Mouse (Mus musculus) forebrain, embryonic 16.5 days (tissue): ENCODE results near the gene Nkd1. TPM values are rescaled to one million over a fixed set of nuclear protein-coding genes. Genes with fewer than 3 reads are reported as not detected.

Experiments
- ATAC-seq: fragments of 200-750 bp; cut with Nextera tagmentation; 2 replicates; pipeline ENCODE4 v1.8.0; 2017; ENCODE audit warnings: mild to moderate bottlenecking, moderate library complexity
- H3K27ac ChIP-seq: fragments of 300-500 bp; sonication (generic); 2 replicates; pipeline ENCODE4 v1.5.1; 2014; ENCODE audit warnings: low read length, control low read depth
- H3K27me3 ChIP-seq: fragments of 300-500 bp; sonication (generic); replicated peaks from 2 replicates; pipeline ENCODE4 v1.6.1; 2014; ENCODE audit warnings: low read length; ENCODE audit not compliant: control insufficient read depth, insufficient read depth
- H3K36me3 ChIP-seq: fragments of 300-500 bp; sonication (generic); 2 replicates; pipeline ENCODE4 v1.6.1; 2014; ENCODE audit not compliant: control insufficient read depth, insufficient read depth
- H3K4me1 ChIP-seq: fragments of 300-500 bp; sonication (generic); replicated peaks from 2 replicates; pipeline ENCODE4 v1.6.1; 2014; ENCODE audit warnings: low read length; ENCODE audit not compliant: control insufficient read depth, insufficient read depth
- H3K4me2 ChIP-seq: fragments of 300-500 bp; sonication (generic); 2 replicates; pipeline ENCODE4 v1.6.1; 2014; ENCODE audit warnings: mild to moderate bottlenecking, low read length, control low read depth
- H3K4me3 ChIP-seq: fragments of 300-500 bp; sonication (generic); replicated peaks from 2 replicates; pipeline ENCODE4 v1.5.1; 2014; ENCODE audit warnings: mild to moderate bottlenecking, low read length, control low read depth
- H3K9ac ChIP-seq: fragments of 300-500 bp; sonication (generic); replicated peaks from 2 replicates; pipeline ENCODE4 v1.6.1; 2014; ENCODE audit warnings: low read depth, low read length, control low read depth
- H3K9me3 ChIP-seq: fragments of 300-500 bp; sonication (generic); 2 replicates; pipeline ENCODE4 v1.6.1; 2016; ENCODE audit warnings: low read length; ENCODE audit not compliant: control insufficient read depth
- WGBS: fragments of 180-500 bp; shearing (Covaris S2); extraction: QIAGEN DNeasy Blood & Tissue Kit; methylation state at CpG from one replicate; pipeline ENCODE4 v1.1.7; 2014; 5-methylcytosine and 5-hydroxymethylcytosine counted together
- polyA plus RNA-seq: library from polyadenylated mRNA; unstranded; fragments of >200 nt; fragmentation: Nextera tagmentation; extraction: Ambion mirVana; gene quantifications from 2 replicates; pipeline ENCODE4 v1.2.1, GENCODE M21; 2015

The Nkd1 gene
- polyA plus RNA-seq, 1 experiment from 2014 or later: 28.3 TPM

DNA sequence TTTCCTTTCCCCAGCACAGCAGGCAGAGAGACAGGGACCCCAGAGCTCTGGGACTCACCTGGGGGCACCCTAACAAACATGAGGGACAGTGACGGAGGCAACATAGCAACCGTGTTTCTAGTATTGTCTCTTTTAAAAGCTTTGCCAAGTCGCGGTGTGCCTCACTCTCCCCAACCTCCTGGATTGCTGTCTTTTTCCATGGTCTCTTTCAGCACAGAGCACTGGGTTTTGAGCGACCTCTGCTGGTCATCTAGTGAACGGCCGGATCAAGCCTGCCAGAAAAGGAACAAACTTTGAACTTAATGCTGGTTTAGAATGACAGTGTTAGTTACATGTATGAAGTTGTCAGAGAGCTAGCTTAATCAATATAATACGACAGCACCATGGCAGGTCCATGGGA lies 100.3 kb downstream of the Nkd1 start:
- H3K27ac ChIP-seq: no peak overlapping the region
- no peak for ATAC-seq
- under 1% methylated on average over 8 of the region's 8 CpGs for WGBS

DNA sequence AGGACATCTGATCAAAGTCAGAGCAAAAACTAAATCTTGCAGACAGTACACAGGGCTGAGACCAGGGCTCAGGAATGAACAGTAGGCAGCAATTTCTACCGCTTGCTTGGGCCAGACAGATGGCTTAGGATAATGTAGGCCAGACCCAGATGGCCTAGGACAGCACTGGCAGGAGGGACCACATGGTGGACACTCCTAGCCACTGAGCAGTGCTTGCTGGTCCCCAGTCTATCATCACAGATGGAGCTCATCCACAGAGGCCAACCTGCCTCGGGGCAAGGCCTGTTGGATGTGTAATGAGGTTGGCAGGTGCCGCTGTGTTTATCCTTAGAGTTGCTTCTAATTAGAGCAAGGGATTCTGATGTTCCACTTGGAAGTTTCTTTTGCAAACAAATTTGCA lies 102.2 kb downstream of the Nkd1 start:
- Histone ChIP-seq H3K4me2 (no peak overlapping the region), H3K9me3 (no peaks in the 10 kb centered on the region), H3K27ac (no peak overlapping the region), H3K27me3 (peaks cover 4% of the 10 kb centered on the region; the same call in 1 of the 2 replicates), H3K9ac (no peak overlapping the region), H3K4me1 (peaks cover 13% of the 10 kb centered on the region), H3K36me3 (no peaks in the 10 kb centered on the region), H3K4me3 (no peak overlapping the region)
- ATAC-seq: no peak
- WGBS: 56% methylated on average over 3 of the region's 3 CpGs

More for the DNA sequence above, 100.3 kb downstream of the Nkd1 start:
- Histone ChIP-seq H3K9me3 (no peaks in the 10 kb centered on the region), H3K4me1 (0 out of 2 replicates have a peak, but pooled peaks cover 2% of the 10 kb centered on the region), H3K4me2 (no peak overlapping the region), H3K9ac (no peak overlapping the region), H3K27me3 (peaks cover 4% of the 10 kb centered on the region; the same call in 1 of the 2 replicates), H3K36me3 (no peaks in the 10 kb centered on the region), H3K4me3 (no peak overlapping the region)

GRCm38 (mm10) chr8:88624276-88624675 lies 103.1 kb downstream of the Nkd1 start:
- no peak overlapping the region for H3K4me2 ChIP-seq
- H3K9me3 ChIP-seq: no peaks in the 10 kb centered on the region
- peaks cover 17% of the 10 kb centered on the region for H3K4me1 ChIP-seq
- H3K36me3 ChIP-seq: no peaks in the 10 kb centered on the region
- no peak for ATAC-seq
- peaks cover 4% of the 10 kb centered on the region; the same call in 1 of the 2 replicates for H3K27me3 ChIP-seq
- 80% methylated on average over 3 of the region's 3 CpGs for WGBS
- H3K4me3 ChIP-seq: no peak overlapping the region
- H3K27ac ChIP-seq: no peak overlapping the region
- H3K9ac ChIP-seq: no peak overlapping the region

DNA sequence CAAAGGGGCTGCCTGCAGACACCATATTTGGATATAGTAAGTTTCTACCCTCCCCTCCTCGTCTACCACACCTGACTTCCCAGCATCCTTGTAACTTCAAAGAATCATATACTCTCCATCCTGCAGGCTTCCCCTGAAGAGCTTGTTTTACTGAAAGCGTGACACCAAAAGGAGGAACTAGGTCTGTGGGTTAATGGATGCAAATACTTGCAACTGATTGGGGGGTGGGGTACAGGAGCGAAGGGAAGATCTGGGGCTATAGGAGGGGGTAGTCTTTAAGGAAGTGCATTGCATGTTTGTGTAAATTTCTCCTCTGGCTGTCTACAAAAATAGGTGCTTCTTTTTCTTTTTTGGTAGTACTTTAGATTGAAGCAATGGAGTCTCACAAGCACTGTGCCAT lies 105.3 kb downstream of the Nkd1 start:
- H3K27ac ChIP-seq: no peak overlapping the region
- no peak overlapping the region for H3K9ac ChIP-seq
- 82% methylated on average over 3 of the region's 3 CpGs for WGBS
- no peak for ATAC-seq
- no peak overlapping the region for H3K4me3 ChIP-seq
- H3K9me3 ChIP-seq: no peaks in the 10 kb centered on the region
- peaks cover 15% of the 10 kb centered on the region for H3K4me1 ChIP-seq
- H3K4me2 ChIP-seq: no peak overlapping the region
- no peaks in the 10 kb centered on the region for H3K36me3 ChIP-seq
- peaks cover 4% of the 10 kb centered on the region; the same call in 1 of the 2 replicates for H3K27me3 ChIP-seq

DNA sequence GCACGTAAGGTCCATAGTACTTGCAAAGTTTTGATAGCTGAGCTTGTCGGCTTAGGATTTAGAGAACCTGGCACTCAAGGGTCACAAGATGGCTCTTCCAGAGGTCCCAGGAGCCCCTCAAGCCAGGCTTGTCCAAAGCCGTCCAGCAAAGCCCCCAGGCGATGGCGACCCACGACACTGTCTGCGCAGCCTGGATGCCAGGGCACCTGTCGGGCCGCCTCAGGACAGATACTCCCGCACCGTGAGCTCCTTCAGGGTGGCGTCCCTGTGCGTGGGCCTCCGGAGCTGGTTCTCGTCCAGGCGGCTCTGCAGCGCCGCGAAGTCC lies 105.7 kb downstream of the Nkd1 start:
- peaks cover 15% of the 10 kb centered on the region for H3K4me1 ChIP-seq
- peak overlapping the region; percentile 90 for H3K4me2 ChIP-seq
- no peaks in the 10 kb centered on the region for H3K36me3 ChIP-seq
- peak overlapping the region; percentile 66 for H3K4me3 ChIP-seq
- H3K9ac ChIP-seq: peak overlapping the region; percentile 81
- ATAC-seq: no peak; the same call in 1 of the 2 replicates
- no peaks in the 10 kb centered on the region for H3K9me3 ChIP-seq
- H3K27ac ChIP-seq: peak overlapping the region; percentile 15; the same call in 1 of the 2 replicates
- peaks cover 4% of the 10 kb centered on the region; the same call in 1 of the 2 replicates for H3K27me3 ChIP-seq
- 13% methylated on average over 19 of the region's 19 CpGs for WGBS

DNA sequence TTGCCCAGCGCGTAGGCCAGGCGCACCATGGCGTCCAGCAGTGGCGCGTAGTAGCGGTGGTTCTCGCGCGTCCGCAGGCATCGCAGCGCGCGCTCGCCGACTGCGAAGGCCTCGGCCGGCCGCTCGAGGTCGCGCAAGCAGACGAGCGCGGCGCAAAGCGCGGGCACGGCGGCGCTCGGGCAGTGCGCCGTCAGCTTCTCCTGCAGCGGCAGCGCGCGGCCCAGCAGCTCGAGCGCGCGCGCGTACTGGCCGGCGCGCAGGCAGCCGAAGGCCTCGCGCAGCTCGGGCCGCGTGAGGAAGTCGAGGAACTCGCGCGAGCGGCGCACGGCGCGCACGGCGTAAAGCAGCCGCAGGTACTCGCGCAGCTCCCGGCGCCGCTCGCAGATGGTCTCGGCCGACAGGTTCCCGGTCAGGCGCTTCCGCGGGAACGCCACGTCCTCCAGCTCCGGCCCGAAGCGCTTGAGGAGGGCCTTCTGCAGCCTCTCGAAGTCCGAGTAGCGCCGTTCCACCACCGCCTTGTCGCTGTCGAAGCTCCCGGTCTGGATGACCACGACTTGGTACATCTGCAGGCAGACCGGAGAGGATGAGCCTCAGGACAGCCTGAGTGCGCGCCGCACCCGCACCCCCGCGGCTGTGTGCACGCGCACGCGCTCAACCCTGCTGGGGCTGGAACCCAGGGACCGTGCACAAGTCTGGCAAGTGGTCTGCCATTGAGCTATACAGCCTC lies 106.3 kb downstream of the Nkd1 start:
- under 1% methylated on average over 105 of the region's 105 CpGs for WGBS
- peaks cover 15% of the 10 kb centered on the region for H3K4me1 ChIP-seq
- H3K27ac ChIP-seq: peak overlapping the region; percentile 77
- H3K36me3 ChIP-seq: no peaks in the 10 kb centered on the region
- peak overlapping the region; percentile 81 for H3K9ac ChIP-seq
- no peaks in the 10 kb centered on the region for H3K9me3 ChIP-seq
- peak overlapping the region; percentile 66 for H3K4me3 ChIP-seq
- ATAC-seq: peak; percentile 87
- H3K4me2 ChIP-seq: peak overlapping the region; percentile 90
- H3K27me3 ChIP-seq: peaks cover 4% of the 10 kb centered on the region; the same call in 1 of the 2 replicates

DNA sequence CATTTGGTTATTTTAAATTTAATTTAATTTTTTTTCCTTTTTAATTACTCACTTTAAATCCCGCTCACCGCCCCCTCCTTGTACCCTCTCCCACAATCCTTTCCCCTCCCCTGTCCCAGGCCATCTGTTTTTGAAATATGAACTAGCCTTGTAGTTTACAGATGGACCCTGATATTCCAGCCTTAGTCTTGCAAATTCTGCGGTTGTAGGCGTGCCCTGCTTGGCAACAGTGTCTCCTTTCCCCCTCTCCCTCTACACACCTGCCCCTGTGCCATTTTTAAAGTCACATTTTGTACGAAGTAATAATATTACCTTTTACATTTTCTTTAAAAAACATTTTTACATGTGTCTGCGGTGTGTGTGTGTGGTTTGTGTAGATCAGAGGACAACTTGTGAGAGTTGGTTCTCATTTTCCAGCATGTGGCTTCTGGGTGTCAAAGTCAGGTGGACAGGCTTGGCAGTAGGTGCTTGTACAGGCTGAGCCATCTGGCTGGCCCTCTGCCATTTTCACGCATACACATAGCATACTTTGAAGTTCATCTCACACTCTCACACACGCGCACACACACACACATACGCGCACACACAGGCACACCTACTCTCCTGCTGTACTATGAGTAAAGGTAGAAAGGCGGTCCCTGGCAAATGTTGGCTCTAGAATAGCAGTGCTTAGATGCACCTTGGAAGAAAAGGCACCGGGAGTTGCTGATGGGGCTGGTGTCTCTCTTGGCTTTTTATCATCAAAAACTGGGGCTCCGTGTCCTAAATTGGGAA lies 107.0 kb downstream of the Nkd1 start:
- 55% methylated on average over 14 of the region's 14 CpGs for WGBS

DNA sequence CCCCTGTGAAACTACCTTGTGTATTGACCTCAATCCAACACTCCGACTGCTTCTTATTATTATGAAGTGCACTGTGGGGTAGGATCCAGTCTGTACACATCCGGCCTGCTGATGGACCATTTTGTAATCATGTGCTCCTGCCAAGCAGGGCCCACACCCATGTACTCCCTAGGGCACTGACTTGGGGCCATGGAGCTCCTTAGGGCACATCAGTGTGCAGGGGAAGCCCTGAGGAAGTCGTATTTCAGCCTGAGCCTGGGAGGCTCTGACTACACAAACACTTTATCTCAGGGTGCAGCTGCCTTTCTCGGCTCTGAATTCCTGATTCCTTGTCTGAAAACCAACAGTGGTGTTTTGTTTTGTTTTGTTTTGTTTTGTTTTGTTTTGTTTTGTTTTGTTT lies 109.1 kb downstream of the Nkd1 start:
- Histone ChIP-seq H3K4me1 (peaks cover 15% of the 10 kb centered on the region), H3K36me3 (no peaks in the 10 kb centered on the region), H3K9me3 (no peaks in the 10 kb centered on the region), H3K27ac (no peak overlapping the region), H3K4me3 (no peak overlapping the region), H3K27me3 (peaks cover 4% of the 10 kb centered on the region; the same call in 1 of the 2 replicates), H3K4me2 (no peak overlapping the region), H3K9ac (no peak overlapping the region)
- no peak for ATAC-seq
- 87% methylated on average over 4 of the region's 4 CpGs for WGBS

More for the DNA sequence above, 107.0 kb downstream of the Nkd1 start:
- Histone ChIP-seq H3K4me3 (peak overlapping the region; percentile 66), H3K4me2 (peak overlapping the region; percentile 90), H3K9me3 (no peaks in the 10 kb centered on the region), H3K27me3 (peaks cover 4% of the 10 kb centered on the region; the same call in 1 of the 2 replicates), H3K36me3 (no peaks in the 10 kb centered on the region), H3K9ac (peak overlapping the region; percentile 81; the same call in 1 of the 2 replicates), H3K27ac (peak overlapping the region; percentile 77; the same call in 1 of the 2 replicates), H3K4me1 (peaks cover 15% of the 10 kb centered on the region)
- peak; percentile 13 for ATAC-seq

GRCm38 (mm10) chr8:88631081-88631480 lies 109.9 kb downstream of the Nkd1 start:
- H3K9me3 ChIP-seq: no peaks in the 10 kb centered on the region
- no peak overlapping the region for H3K4me2 ChIP-seq
- no peak overlapping the region for H3K4me3 ChIP-seq
- H3K27me3 ChIP-seq: peaks cover under 1% of the 10 kb centered on the region; the same call in 1 of the 2 replicates
- H3K36me3 ChIP-seq: no peaks in the 10 kb centered on the region
- H3K9ac ChIP-seq: no peak overlapping the region
- H3K27ac ChIP-seq: no peak overlapping the region
- no peak for ATAC-seq
- H3K4me1 ChIP-seq: peaks cover 15% of the 10 kb centered on the region
